Mouse (Mus musculus) CH12.LX (cell line): ENCODE data around the gene Plcb1. TPM values are rescaled to one million over a fixed set of nuclear protein-coding genes. Genes with fewer than 3 reads are reported as not detected.

Source experiments
- DNase-seq: peaks from one replicate; pipeline ENCODE4 v3.0.0-alpha.2; 2013; ENCODE audit errors: extremely low read depth
- H3K27ac ChIP-seq: 2 replicates; pipeline ENCODE4 v1.5.1; 2012; ENCODE audit warnings: low read depth, mild to moderate bottlenecking, control low read depth, moderate library complexity; ENCODE audit not compliant: insufficient read depth
- H3K27me3 ChIP-seq: replicated peaks from 2 replicates; pipeline ENCODE3; 2012; ENCODE audit warnings: inconsistent platforms
- H3K36me3 ChIP-seq, 2 experiments: replicated peaks in 1 of 2; 2 replicates each; pipeline versions ENCODE3 to v1.6.1; 2012; ENCODE audit warnings: inconsistent platforms in 1 of 2, low read length in 1 of 2, mild to moderate bottlenecking in 1 of 2, mixed read lengths in 1 of 2, moderate library complexity in 1 of 2; ENCODE audit not compliant: control insufficient read depth in 1 of 2, insufficient read depth in 1 of 2
- H3K4me1 ChIP-seq, 2 experiments: 2 replicates each; pipeline ENCODE4 v1.6.1; 2012; ENCODE audit warnings: inconsistent platforms in 1 of 2, moderate library complexity in 1 of 2; ENCODE audit not compliant: insufficient read depth in 2 of 2, control insufficient read depth in 1 of 2
- H3K4me2 ChIP-seq: 2 replicates; pipeline ENCODE4 v1.6.1; 2012; ENCODE audit warnings: low read depth, mild to moderate bottlenecking, control low read depth; ENCODE audit not compliant: poor library complexity, insufficient read depth, severe bottlenecking
- H3K4me3 ChIP-seq, 3 experiments: fragments of 150-350 bp in 1 of 3; sonication (generic) in 1 of 3; replicated peaks in 1 of 3; 2 replicates each; pipeline versions ENCODE3 to v1.5.1; 2011 to 2012; ENCODE audit warnings: low read depth in 2 of 3, low read length in 2 of 3, mild to moderate bottlenecking in 2 of 3, moderate library complexity in 2 of 3, control low read depth in 1 of 3, improper control_type of control experiment in 1 of 3, inconsistent platforms in 1 of 3, mixed read lengths in 1 of 3; ENCODE audit not compliant: poor library complexity in 1 of 3
- H3K79me2 ChIP-seq: replicated peaks from 2 replicates; pipeline ENCODE4 v1.6.1; 2012; ENCODE audit warnings: mild to moderate bottlenecking, moderate library complexity; ENCODE audit not compliant: control insufficient read depth, poor library complexity, insufficient read depth, severe bottlenecking; ENCODE audit errors: extremely low read depth
- H3K9ac ChIP-seq: 2 replicates; pipeline ENCODE4 v1.6.1; 2012; ENCODE audit warnings: low read depth, mild to moderate bottlenecking, control low read depth, moderate library complexity; ENCODE audit not compliant: insufficient read depth
- H3K9me3 ChIP-seq: replicated peaks from 2 replicates; pipeline ENCODE3; 2012; ENCODE audit warnings: low read length, inconsistent platforms, mixed read lengths
- BHLHE40 ChIP-seq: IDR thresholded peaks from 2 replicates; pipeline ENCODE4 v1.6.1; 2011; ENCODE audit warnings: mild to moderate bottlenecking, low read depth, low read length, improper control_type of control experiment
- CHD1 ChIP-seq: IDR thresholded peaks from 2 replicates; pipeline ENCODE4 v1.6.1; 2012; ENCODE audit warnings: low read depth, low read length, improper control_type of control experiment, inconsistent platforms
- CHD2 ChIP-seq: IDR thresholded peaks from 2 replicates; pipeline ENCODE4 v1.6.1; 2011; ENCODE audit warnings: low read length, improper control_type of control experiment
- CTCF ChIP-seq, 2 experiments: IDR thresholded peaks in 1 of 2; conservative IDR thresholded peaks in 1 of 2; 2 replicates each; pipeline ENCODE4 v1.5.1; 2011 to 2012; ENCODE audit warnings: low read depth in 2 of 2, low read length in 2 of 2, improper control_type of control experiment in 1 of 2, inconsistent platforms in 1 of 2, mild to moderate bottlenecking in 1 of 2, moderate library complexity in 1 of 2
- E2F4 ChIP-seq: IDR thresholded peaks from 2 replicates; pipeline ENCODE4 v1.6.1; 2011; ENCODE audit warnings: low read depth, low read length, improper control_type of control experiment; ENCODE audit not compliant: insufficient replicate concordance
- ELF1 ChIP-seq: IDR thresholded peaks from 2 replicates; pipeline ENCODE4 v1.6.1; 2014; ENCODE audit warnings: low read depth, mild to moderate bottlenecking, inconsistent platforms, low read length, improper control_type of control experiment
- ETS1 ChIP-seq: conservative IDR thresholded peaks from 2 replicates; pipeline ENCODE4 v1.6.1; 2012; ENCODE audit warnings: low read depth, mild to moderate bottlenecking, inconsistent platforms, low read length, improper control_type of control experiment, moderate library complexity
- GABPA ChIP-seq: IDR thresholded peaks from 2 replicates; pipeline ENCODE4 v1.6.1; 2012; ENCODE audit warnings: low read depth, low read length, improper control_type of control experiment, inconsistent platforms; ENCODE audit not compliant: insufficient replicate concordance
- HCFC1 ChIP-seq: IDR thresholded peaks from 2 replicates; pipeline ENCODE4 v1.6.1; 2012; ENCODE audit warnings: low read depth, mild to moderate bottlenecking, inconsistent platforms, low read length, improper control_type of control experiment
- JUN ChIP-seq: IDR thresholded peaks from 2 replicates; pipeline ENCODE4 v1.6.1; 2011; ENCODE audit warnings: low read depth, mild to moderate bottlenecking, low read length, improper control_type of control experiment, moderate library complexity; ENCODE audit not compliant: insufficient read depth
- JUND ChIP-seq: conservative IDR thresholded peaks from 2 replicates; pipeline ENCODE4 v1.6.1; 2011; ENCODE audit warnings: low read depth, low read length, improper control_type of control experiment
- KAT2A ChIP-seq: IDR thresholded peaks from 2 replicates; pipeline ENCODE4 v1.6.1; 2012; ENCODE audit warnings: low read length, improper control_type of control experiment, inconsistent platforms; ENCODE audit not compliant: insufficient replicate concordance
- MAFK ChIP-seq: IDR thresholded peaks from 2 replicates; pipeline ENCODE4 v1.6.1; 2011; ENCODE audit warnings: low read length, improper control_type of control experiment; ENCODE audit not compliant: insufficient replicate concordance
- MAX ChIP-seq: IDR thresholded peaks from 2 replicates; pipeline ENCODE4 v1.6.1; 2011; ENCODE audit warnings: low read length, improper control_type of control experiment
- NELFE ChIP-seq: IDR thresholded peaks from 2 replicates; pipeline ENCODE4 v1.6.1; 2011; ENCODE audit warnings: low read depth, low read length, improper control_type of control experiment
- NRF1 ChIP-seq: IDR thresholded peaks from 2 replicates; pipeline ENCODE4 v1.6.1; 2014; ENCODE audit warnings: low read depth, mild to moderate bottlenecking, inconsistent platforms, low read length, improper control_type of control experiment, moderate library complexity
- RCOR1 ChIP-seq: conservative IDR thresholded peaks from 2 replicates; pipeline ENCODE4 v1.6.1; 2012; ENCODE audit warnings: low read depth, mild to moderate bottlenecking, inconsistent platforms, low read length, improper control_type of control experiment
- SIN3A ChIP-seq: IDR thresholded peaks from 2 replicates; pipeline ENCODE4 v1.6.1; 2012; ENCODE audit warnings: low read length, improper control_type of control experiment, inconsistent platforms
- TBP ChIP-seq: conservative IDR thresholded peaks from 2 replicates; pipeline ENCODE4 v1.6.1; 2011; ENCODE audit warnings: low read depth, low read length, improper control_type of control experiment
- UBTF ChIP-seq: IDR thresholded peaks from 2 replicates; pipeline ENCODE4 v1.6.1; 2012; ENCODE audit warnings: low read depth, mild to moderate bottlenecking, inconsistent platforms, low read length, improper control_type of control experiment, moderate library complexity
- USF2 ChIP-seq: conservative IDR thresholded peaks from 2 replicates; pipeline ENCODE4 v1.6.1; 2011; ENCODE audit warnings: low read depth, low read length, improper control_type of control experiment
- ZKSCAN1 ChIP-seq: IDR thresholded peaks from 2 replicates; pipeline ENCODE4 v1.6.1; 2012; ENCODE audit warnings: low read depth, inconsistent platforms, low read length, improper control_type of control experiment, borderline replicate concordance
- ZNF384 ChIP-seq: IDR thresholded peaks from 2 replicates; pipeline ENCODE4 v1.6.1; 2012; ENCODE audit warnings: low read depth, low read length, improper control_type of control experiment, inconsistent platforms
- dilution Hi-C: fragments of 300-500 bp; cut with MboI; formaldehyde crosslinking; loops from 2 replicates; pipeline ENCODE4 v1.14.3; 2020; ENCODE audit warnings: low sequenced_read_pairs; ENCODE audit not compliant: extremely low pct_unique_long_range_greater_than_20kb, extremely low pct_ligation_motif_present
- in situ Hi-C: fragments of 300-500 bp; cut with MboI; formaldehyde crosslinking; loops from 3 replicates; pipeline ENCODE4 v1.14.3; 2019; ENCODE audit warnings: low sequenced_read_pairs, low pct_ligation_motif_present, low pct_unique_long_range_greater_than_20kb, mixed read lengths
- polyA plus RNA-seq: library from polyadenylated mRNA; unstranded; fragments of >175 nt; gene quantifications from 2 replicates; pipeline ENCODE4 v1.2.1, GENCODE M21; 2012; ENCODE audit warnings: low read depth; ENCODE audit not compliant: insufficient read length
- total RNA-seq, 2 experiments: library from RNA; depleted of rRNA; stranded (reverse); fragments of 300-350 nt in 1 of 2; fragments of >200 nt in 1 of 2; gene quantifications; 2 replicates each; pipeline ENCODE4 v1.2.3; 2012 to 2014

Gene Plcb1
- total and polyA plus RNA-seq, 3 experiments, result not detected

DNA sequence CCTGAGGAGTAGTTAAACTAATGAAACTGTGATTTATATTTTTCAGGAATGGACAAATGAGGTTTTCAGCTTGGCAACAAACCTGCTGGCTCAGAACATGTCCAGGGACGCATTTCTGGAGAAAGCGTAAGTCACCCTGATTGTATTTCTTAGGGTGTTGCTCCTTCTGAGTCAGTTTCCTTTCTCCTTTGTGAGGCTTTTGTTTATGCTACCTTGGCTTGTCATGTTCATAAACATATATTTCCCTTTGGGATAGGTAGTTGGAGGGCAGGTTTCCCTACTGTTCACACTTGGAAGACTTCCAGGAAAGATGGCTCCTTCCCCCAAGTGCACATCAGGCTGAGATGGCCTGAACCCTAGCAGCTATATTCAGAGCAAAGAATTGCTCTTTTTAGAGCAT lies 464.1 kb downstream of the Plcb1 start:
- TF ChIP-seq BHLHE40, result no peak
- TF ChIP-seq JUN, result no peak
- TF ChIP-seq E2F4, result no peak
- TF ChIP-seq ELF1, result no peak
- no peak for TF ChIP-seq ZNF384
- TF ChIP-seq CHD2, result no peak
- TF ChIP-seq MAFK, result no peak
- no peak for TF ChIP-seq CHD1
- TF ChIP-seq HCFC1, result no peak
- TF ChIP-seq ZKSCAN1, result no peak
- TF ChIP-seq NRF1, result no peak
- TF ChIP-seq JUND, result no peak
- TF ChIP-seq CTCF (conservative IDR thresholded peaks at IDR 0.05 in 1 of 2, IDR thresholded peaks at IDR 0.05 in 1 of 2; ENCODE audit: low read depth in 2 of 2, low read length in 2 of 2), result no peak
- TF ChIP-seq ETS1, result no peak
- no peak for TF ChIP-seq UBTF
- TF ChIP-seq, all 38 proteins: peak for 0
- Histone ChIP-seq H3K4me3 (no peak overlapping the region), H3K4me1 (no peaks in the 10 kb centered on the region), H3K36me3 (no peaks in the 10 kb centered on the region), H3K27ac (no peak overlapping the region), H3K79me2 (no peaks in the 10 kb centered on the region), H3K9me3 (peaks cover 50% of the 10 kb centered on the region), H3K9ac (no peak overlapping the region), H3K27me3 (no peaks in the 10 kb centered on the region), H3K4me2 (no peak overlapping the region)
- no peak for DNase-seq
- dilution Hi-C loops, result no loop called here
- in situ Hi-C loops, result no loop called here

DNA sequence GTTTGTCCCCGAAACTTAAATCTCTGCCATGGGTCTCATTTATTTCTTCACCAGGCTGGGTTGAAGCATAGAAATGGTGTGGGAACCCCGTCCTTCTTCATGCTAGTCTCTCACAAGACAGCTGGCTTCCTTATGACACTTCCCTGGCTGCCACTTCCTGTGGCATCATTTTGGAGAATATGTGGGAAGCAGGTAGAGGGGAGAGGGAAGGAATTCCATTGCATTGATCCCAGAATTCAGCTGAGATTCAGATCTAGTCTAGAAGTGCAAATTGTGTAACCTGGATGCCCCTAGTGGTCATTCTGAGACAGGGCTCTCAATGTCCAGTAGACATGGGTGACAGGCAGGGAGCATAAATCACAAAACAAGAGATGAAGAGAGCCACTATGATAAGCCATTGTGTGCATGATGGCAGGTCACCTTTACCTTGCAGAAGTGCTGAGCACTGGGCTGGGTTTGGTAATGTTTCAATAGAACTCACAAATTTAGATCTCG lies 466.0 kb downstream of the Plcb1 start:
- Histone ChIP-seq H3K4me2 (no peak overlapping the region), H3K36me3 (no peaks in the 10 kb centered on the region), H3K27ac (no peak overlapping the region), H3K9ac (no peak overlapping the region), H3K9me3 (peaks cover 40% of the 10 kb centered on the region), H3K4me1 (no peaks in the 10 kb centered on the region), H3K27me3 (no peaks in the 10 kb centered on the region), H3K79me2 (no peaks in the 10 kb centered on the region), H3K4me3 (no peak overlapping the region)
- in situ Hi-C loops, result no loop called here
- DNase-seq, result no peak
- dilution Hi-C loops, result no loop called here
- TF ChIP-seq JUND (no peak), NELFE (no peak), RCOR1 (no peak), CHD2 (no peak), GABPA (no peak), TBP (no peak), UBTF (no peak), KAT2A (no peak), USF2 (no peak), ELF1 (no peak), MAFK (no peak), MAX (no peak), ETS1 (no peak), SIN3A (no peak)
